Mouse (Mus musculus) stomach, embryonic 14.5 days (tissue): ENCODE data around the gene Ppp1r2. TPM values are rescaled to one million over a fixed set of nuclear protein-coding genes. Genes with fewer than 3 reads are reported as not detected.

Experiments
- ATAC-seq: fragments of 200-750 bp; cut with Nextera tagmentation; 2 replicates; pipeline ENCODE4 v1.8.0; 2017; ENCODE audit warnings: low read depth, moderate TSS enrichment; ENCODE audit not compliant: insufficient number of reproducible peaks, insufficient read depth, low FRiP score
- H3K27ac ChIP-seq: fragments of 300-500 bp; sonication (generic); 2 replicates; pipeline ENCODE4 v1.5.1; 2014; ENCODE audit warnings: mild to moderate bottlenecking, low read length, moderate library complexity, mixed read lengths
- H3K27me3 ChIP-seq: fragments of 300-500 bp; sonication (generic); 2 replicates; pipeline ENCODE4 v1.6.1; 2014; ENCODE audit warnings: low read length, control low read depth, mixed read lengths; ENCODE audit not compliant: control insufficient read depth, insufficient read depth
- H3K36me3 ChIP-seq: fragments of 300-500 bp; sonication (generic); 2 replicates; pipeline ENCODE4 v1.6.1; 2014; ENCODE audit warnings: mild to moderate bottlenecking, control low read depth, low read length, moderate library complexity, mixed read lengths; ENCODE audit not compliant: control insufficient read depth, insufficient read depth
- H3K4me1 ChIP-seq: fragments of 300-500 bp; sonication (generic); 2 replicates; pipeline ENCODE4 v1.6.1; 2014; ENCODE audit warnings: low read length, control low read depth, mixed read lengths; ENCODE audit not compliant: control insufficient read depth, insufficient read depth
- H3K4me2 ChIP-seq: fragments of 300-500 bp; sonication (generic); replicated peaks from 2 replicates; pipeline ENCODE4 v1.6.1; 2014; ENCODE audit warnings: low read depth, low read length, control low read depth
- H3K4me3 ChIP-seq: fragments of 300-500 bp; sonication (generic); 2 replicates; pipeline ENCODE4 v1.5.1; 2014; ENCODE audit warnings: low read depth, low read length, control low read depth
- H3K9ac ChIP-seq: fragments of 300-500 bp; sonication (generic); replicated peaks from 2 replicates; pipeline ENCODE4 v1.6.1; 2014; ENCODE audit warnings: low read depth, mild to moderate bottlenecking, control low read depth, low read length, moderate library complexity, mixed read lengths
- H3K9me3 ChIP-seq: fragments of 300-500 bp; sonication (generic); 2 replicates; pipeline ENCODE4 v1.6.1; 2016; ENCODE audit warnings: low read depth, low read length, control low read depth; ENCODE audit not compliant: control insufficient read depth
- WGBS: fragments of 180-500 bp; shearing (Covaris S2); extraction: QIAGEN DNeasy Blood & Tissue Kit; methylation state at CpG from one replicate; pipeline ENCODE4 v1.1.7; 2014; 5-methylcytosine and 5-hydroxymethylcytosine counted together
- polyA plus RNA-seq: library from polyadenylated mRNA; unstranded; fragments of >200 nt; fragmentation: Nextera tagmentation; extraction: Ambion mirVana; gene quantifications from 2 replicates; pipeline ENCODE4 v1.2.1, GENCODE M21; 2014

The Ppp1r2 gene
- polyA plus RNA-seq, 1 experiment from 2014 or later, result 86.0 TPM

GRCm38 (mm10) chr16:31249401-31249800, 25.7 kb downstream of the Ppp1r2 start:
- Histone ChIP-seq H3K4me3 (no peak overlapping the region), H3K36me3 (0 out of 2 replicates have a peak, but pooled peaks cover 6% of the 10 kb centered on the region), H3K4me1 (no peaks in the 10 kb centered on the region), H3K27me3 (no peaks in the 10 kb centered on the region), H3K9ac (no peak overlapping the region), H3K4me2 (no peak overlapping the region), H3K27ac (no peak overlapping the region), H3K9me3 (no peaks in the 10 kb centered on the region)
- 90% methylated on average over 3 of the region's 3 CpGs for WGBS
- ATAC-seq, result no peak

GRCm38 (mm10) chr16:31248717-31249116, 26.4 kb downstream of the Ppp1r2 start:
- Histone ChIP-seq H3K9me3 (no peaks in the 10 kb centered on the region), H3K27ac (no peak overlapping the region), H3K36me3 (0 out of 2 replicates have a peak, but pooled peaks cover 6% of the 10 kb centered on the region), H3K4me2 (no peak overlapping the region), H3K27me3 (no peaks in the 10 kb centered on the region), H3K4me3 (no peak overlapping the region), H3K9ac (no peak overlapping the region), H3K4me1 (no peaks in the 10 kb centered on the region)
- ATAC-seq, result no peak
- WGBS, result 87% methylated on average over 13 of the region's 13 CpGs

GRCm38 (mm10) chr16:31247442-31247841, 27.6 kb downstream of the Ppp1r2 start:
- Histone ChIP-seq H3K4me2 (no peak overlapping the region), H3K4me3 (no peak overlapping the region), H3K9me3 (no peaks in the 10 kb centered on the region), H3K27ac (no peak overlapping the region), H3K27me3 (no peaks in the 10 kb centered on the region), H3K9ac (no peak overlapping the region), H3K4me1 (no peaks in the 10 kb centered on the region), H3K36me3 (0 out of 2 replicates have a peak, but pooled peaks cover under 1% of the 10 kb centered on the region)
- WGBS, result 75% methylated on average over 7 of the region's 7 CpGs
- ATAC-seq, result no peak

- Histone ChIP-seq H3K27ac (no peak overlapping the region), H3K9ac (no peak overlapping the region), H3K36me3 (no peaks in the 10 kb centered on the region), H3K27me3 (no peaks in the 10 kb centered on the region), H3K9me3 (no peaks in the 10 kb centered on the region), H3K4me2 (no peak overlapping the region), H3K4me1 (no peaks in the 10 kb centered on the region), H3K4me3 (no peak overlapping the region)
- no peak for ATAC-seq
- WGBS, result 73% methylated on average over 3 of the region's 3 CpGs
Observed at GRCm38 (mm10) chr16:31244053-31244452, 31.0 kb downstream of the Ppp1r2 start.

GRCm38 (mm10) chr16:31241433-31241832, 33.6 kb downstream of the Ppp1r2 start:
- H3K27ac ChIP-seq, result no peak overlapping the region
- 82% methylated on average over 9 of the region's 9 CpGs for WGBS
- H3K9me3 ChIP-seq, result no peaks in the 10 kb centered on the region
- no peaks in the 10 kb centered on the region for H3K27me3 ChIP-seq
- H3K4me2 ChIP-seq, result no peak overlapping the region
- no peak overlapping the region for H3K9ac ChIP-seq
- no peaks in the 10 kb centered on the region for H3K36me3 ChIP-seq
- no peak overlapping the region for H3K4me3 ChIP-seq
- ATAC-seq, result no peak
- H3K4me1 ChIP-seq, result no peaks in the 10 kb centered on the region

GRCm38 (mm10) chr16:31240569-31240968, 34.5 kb downstream of the Ppp1r2 start:
- Histone ChIP-seq H3K27me3 (no peaks in the 10 kb centered on the region), H3K9ac (no peak overlapping the region), H3K36me3 (no peaks in the 10 kb centered on the region), H3K4me2 (no peak overlapping the region), H3K4me3 (no peak overlapping the region), H3K4me1 (no peaks in the 10 kb centered on the region), H3K27ac (no peak overlapping the region), H3K9me3 (no peaks in the 10 kb centered on the region)
- ATAC-seq, result no peak
- WGBS, result 93% methylated on average over 8 of the region's 8 CpGs

- Histone ChIP-seq H3K9me3 (no peaks in the 10 kb centered on the region), H3K27me3 (no peaks in the 10 kb centered on the region), H3K4me1 (peaks cover 7% of the 10 kb centered on the region; the same call in 1 of the 2 replicates), H3K27ac (no peak overlapping the region), H3K36me3 (no peaks in the 10 kb centered on the region), H3K4me2 (no peak overlapping the region), H3K9ac (no peak overlapping the region), H3K4me3 (no peak overlapping the region)
- WGBS, result 75% methylated on average over 5 of the region's 5 CpGs
- no peak for ATAC-seq
Observed at GRCm38 (mm10) chr16:31238281-31238680, 36.8 kb downstream of the Ppp1r2 start.

GRCm38 (mm10) chr16:31235457-31236310, 39.4 kb downstream of the Ppp1r2 start:
- H3K27me3 ChIP-seq, result no peaks in the 10 kb centered on the region
- no peak overlapping the region for H3K27ac ChIP-seq
- no peak overlapping the region for H3K9ac ChIP-seq
- no peaks in the 10 kb centered on the region for H3K9me3 ChIP-seq
- peaks cover 15% of the 10 kb centered on the region; the same call in 1 of the 2 replicates for H3K4me1 ChIP-seq
- WGBS, result 24% methylated on average over 18 of the region's 18 CpGs
- no peaks in the 10 kb centered on the region for H3K36me3 ChIP-seq
- no peak overlapping the region for H3K4me3 ChIP-seq
- H3K4me2 ChIP-seq, result no peak overlapping the region
- ATAC-seq, result no peak
